22 mouse cellular contexts compared by ENCODE assay signal in genomic region chr2:154581421-154581820, GRCm38 (mm10). TPM values are rescaled to one million over a fixed set of nuclear protein-coding genes. Genes with fewer than 3 reads are reported as not detected.
A peak's percentile ranks its signal among the peaks of the same experiment; 100 is the strongest.
DNase-seq lines count a peak whose midpoint lies in the region; TF ChIP-seq lines count a peak whose summit lies in the region.
"Had no signal": no experiment of that assay in that cellular context is flagged by ENCODE, and none has a peak within 500 bp of the region (broad histone marks: within the 10 kb centered on the region; RNA-seq: fewer than 3 reads in every experiment).

No protein-coding gene starts in this region.

- no peak overlapping the region for H3K9ac ChIP-seq in heart, adult 2 months (ENCODE audit: low read depth, low read length)
- H3K9ac ChIP-seq in liver, adult 2 months (ENCODE audit: low read depth, low read length) = no peak overlapping the region
- no peak overlapping the region for H3K9ac ChIP-seq in CH12.LX (ENCODE audit: insufficient read depth, low read depth)
- no peak overlapping the region for H3K9ac ChIP-seq in MEL (ENCODE audit: control insufficient read depth, low read depth, low read length, poor library complexity, severe bottlenecking)
- H3K9ac ChIP-seq: hindbrain, embryonic 15.5 days; lung, embryonic 15.5 days; midbrain, embryonic 15.5 days had no signal

- H3K4me3 ChIP-seq in heart, adult 2 months = no peak overlapping the region
- no peak overlapping the region for H3K4me3 ChIP-seq in liver, adult 2 months (ENCODE audit: insufficient read depth, low read depth, low read length)
- H3K4me3 ChIP-seq in CH12.LX (replicated peaks in 1 of 3; ENCODE audit: low read depth in 2 of 3, low read length in 2 of 3, poor library complexity in 1 of 3) (no peak overlapping the region), MEL (ENCODE audit: control insufficient read depth in 1 of 2, insufficient read depth in 1 of 2, low read depth in 2 of 2, low read length in 2 of 2) (no peak overlapping the region)
- H3K4me3 ChIP-seq: forebrain, embryonic 10.5 days; heart, embryonic 10.5 days; hindbrain, embryonic 15.5 days; lung, embryonic 15.5 days; midbrain, embryonic 15.5 days had no signal

- H3K27ac ChIP-seq in heart, adult 2 months = no peak overlapping the region
- no peak overlapping the region for H3K27ac ChIP-seq in liver, adult 2 months (replicated peaks; ENCODE audit: insufficient read depth, low read depth, low read length)
- H3K27ac ChIP-seq in CH12.LX (ENCODE audit: insufficient read depth, low read depth) = no peak overlapping the region
- no peak overlapping the region for H3K27ac ChIP-seq in MEL (ENCODE audit: control insufficient read depth, low read depth, low read length)
- H3K27ac ChIP-seq: heart, embryonic 10.5 days; lung, embryonic 15.5 days; midbrain, embryonic 15.5 days had no signal

- no peak overlapping the region for H3K4me2 ChIP-seq in CH12.LX (ENCODE audit: insufficient read depth, low read depth, poor library complexity, severe bottlenecking)
- H3K4me2 ChIP-seq: hindbrain, embryonic 15.5 days; lung, embryonic 15.5 days; midbrain, embryonic 15.5 days had no signal

- no peaks in the 10 kb centered on the region for H3K79me2 ChIP-seq in heart, adult 2 months (replicated peaks; ENCODE audit: control insufficient read depth, insufficient read depth, low read length)
- no peaks in the 10 kb centered on the region for H3K79me2 ChIP-seq in liver, adult 2 months (ENCODE audit: control insufficient read depth, insufficient read depth, low read length)
- no peaks in the 10 kb centered on the region for H3K79me2 ChIP-seq in CH12.LX (replicated peaks; ENCODE audit: control insufficient read depth, extremely low read depth, insufficient read depth, poor library complexity, severe bottlenecking)
- H3K79me2 ChIP-seq in MEL (ENCODE audit: control insufficient read depth, insufficient read depth, low read length, poor library complexity) = no peaks in the 10 kb centered on the region

- TF ChIP-seq CTCF in heart, adult 2 months (IDR thresholded peaks at IDR 0.05) = peak; percentile 23
- TF ChIP-seq CTCF in liver, adult 2 months (IDR thresholded peaks at IDR 0.05; ENCODE audit: low read depth, low read length) = peak; percentile 24; the same call in 1 of the 2 replicates
- TF ChIP-seq CTCF in CH12.LX (conservative IDR thresholded peaks at IDR 0.05 in 1 of 2, IDR thresholded peaks at IDR 0.05 in 1 of 2; ENCODE audit: low read depth in 2 of 2, low read length in 2 of 2) (peak; percentile 7 to 19; a peak in 1 of 4 replicates), MEL (IDR thresholded peaks at IDR 0.05 in 2 of 3, conservative IDR thresholded peaks at IDR 0.05 in 1 of 3; ENCODE audit: control insufficient read depth in 1 of 3, insufficient read depth in 1 of 3, low read depth in 2 of 3, low read length in 3 of 3, poor library complexity in 1 of 3, severe bottlenecking in 1 of 3) (peak; percentile 37 to 40 (median 38))

- H3K9me3 ChIP-seq in CH12.LX (replicated peaks; ENCODE audit: low read length) (no peaks in the 10 kb centered on the region), MEL (replicated peaks; ENCODE audit: insufficient read depth, low read length) (no peaks in the 10 kb centered on the region)
- H3K9me3 ChIP-seq: forebrain, embryonic 10.5 days; heart, embryonic 10.5 days; hindbrain, embryonic 15.5 days; lung, embryonic 15.5 days; midbrain, embryonic 15.5 days had no signal

- TF ChIP-seq EP300 in heart, adult 2 months (IDR thresholded peaks at IDR 0.05; ENCODE audit: insufficient read depth, low read depth, low read length) = no peak
- TF ChIP-seq EP300 in CH12.LX (IDR thresholded peaks at IDR 0.05; ENCODE audit: low read length) = no peak
- no peak for TF ChIP-seq EP300 in MEL (IDR thresholded peaks at IDR 0.05; ENCODE audit: low read depth in 1 of 2, low read length in 2 of 2)

- dilution Hi-C loops in CH12.LX (cut with MboI; ENCODE audit: extremely low pct_ligation_motif_present, extremely low pct_unique_long_range_greater_than_20kb, low sequenced_read_pairs) = no loop called here

- TF ChIP-seq POLR2A in heart, adult 2 months (IDR thresholded peaks at IDR 0.05; ENCODE audit: insufficient read depth, low read depth, low read length) = no peak
- TF ChIP-seq POLR2A in liver, adult 2 months (IDR thresholded peaks at IDR 0.05; ENCODE audit: extremely low read depth, insufficient read depth, low read length) = no peak
- no peak for TF ChIP-seq POLR2A in CH12.LX (IDR thresholded peaks at IDR 0.05; ENCODE audit: low read depth, low read length)
- no peak for TF ChIP-seq POLR2A in MEL (IDR thresholded peaks at IDR 0.05; ENCODE audit: control insufficient read depth in 1 of 2, insufficient read depth in 1 of 2, low read depth in 1 of 2, low read length in 2 of 2, poor library complexity in 1 of 2)

- no peaks in the 10 kb centered on the region for H3K27me3 ChIP-seq in heart, adult 2 months (ENCODE audit: control insufficient read depth, insufficient read depth, low read length)
- no peaks in the 10 kb centered on the region for H3K27me3 ChIP-seq in liver, adult 2 months (ENCODE audit: control insufficient read depth, insufficient read depth, low read length)
- H3K27me3 ChIP-seq in CH12.LX (replicated peaks) = no peaks in the 10 kb centered on the region
- H3K27me3 ChIP-seq in MEL (ENCODE audit: control insufficient read depth in 1 of 2, insufficient read depth in 2 of 2, low read length in 2 of 2) = no peaks in the 10 kb centered on the region
- H3K27me3 ChIP-seq: hindbrain, embryonic 15.5 days; lung, embryonic 15.5 days; midbrain, embryonic 15.5 days had no signal

- in situ Hi-C loops in CH12.LX (cut with MboI; ENCODE audit: low pct_ligation_motif_present, low pct_unique_long_range_greater_than_20kb, low sequenced_read_pairs) = no loop called here

- 98% methylated on average over 1 of the region's 1 CpGs for WGBS in heart, adult 2 months
- WGBS in liver, adult 2 months = 97% methylated on average over 1 of the region's 1 CpGs

- intact Hi-C loops in heart, adult 2 months (cut with DNase I) = no loop called here
- intact Hi-C loops in heart, postnatal 14 days (cut with DNase I) = no loop called here

- DNase-seq in heart, adult 2 months = no peak
- no peak for DNase-seq in heart, postnatal 14 days
- DNase-seq in liver, adult 2 months (ENCODE audit: extremely low read depth, low read depth, low spot score) = no peak
- DNase-seq in liver = no peak
- DNase-seq in CH12.LX (ENCODE audit: extremely low read depth) = no peak
- DNase-seq in MEL (ENCODE audit: low read depth, low spot score) = peak; percentile 52
- DNase-seq in yolk sac, embryonic 10.5 days (ENCODE audit: low spot score) = no peak
- DNase-seq in left cerebral cortex, adult 18-20 months (ENCODE audit: low spot score in 2 of 2) = no peak
- DNase-seq: adrenal gland, postnatal 14 days; B cell, adult 2 months; cerebellum, adult 9-11 months; gastrocnemius, postnatal 25 days; heart, postnatal 10 days; kidney, adult 9 months had no signal

- H3K36me3 ChIP-seq in heart, adult 2 months (ENCODE audit: control insufficient read depth, insufficient read depth, low read length) = no peaks in the 10 kb centered on the region
- no peaks in the 10 kb centered on the region for H3K36me3 ChIP-seq in liver, adult 2 months (ENCODE audit: control insufficient read depth, insufficient read depth, low read length)
- H3K36me3 ChIP-seq in CH12.LX (replicated peaks in 1 of 2; ENCODE audit: control insufficient read depth in 1 of 2, insufficient read depth in 1 of 2, low read length in 1 of 2) (no peaks in the 10 kb centered on the region), MEL (ENCODE audit: control insufficient read depth in 1 of 2, insufficient read depth in 2 of 2, low read length in 2 of 2) (peaks cover 0 to 14% of the 10 kb centered on the region in 2 experiments; a peak in 2 of 4 replicates)
- H3K36me3 ChIP-seq: forebrain, embryonic 10.5 days; heart, embryonic 10.5 days; hindbrain, embryonic 15.5 days; midbrain, embryonic 15.5 days had no signal

- peaks cover 2% of the 10 kb centered on the region for H3K4me1 ChIP-seq in heart, adult 2 months (ENCODE audit: control insufficient read depth, insufficient read depth, low read length)
- H3K4me1 ChIP-seq in liver, adult 2 months (ENCODE audit: control insufficient read depth, insufficient read depth, low read length) = no peaks in the 10 kb centered on the region
- H3K4me1 ChIP-seq in CH12.LX (ENCODE audit: control insufficient read depth in 1 of 2, insufficient read depth in 2 of 2) = peaks cover 0 to 11% of the 10 kb centered on the region in 2 experiments; a peak in 2 of 4 replicates
- H3K4me1 ChIP-seq in MEL (ENCODE audit: control insufficient read depth in 1 of 2, insufficient read depth in 2 of 2, low read length in 2 of 2) = peaks cover 12 to 16% of the 10 kb centered on the region in 2 experiments

- no peak; the same call in 1 of the 2 replicates for TF ChIP-seq RAD21 in CH12.LX (IDR thresholded peaks at IDR 0.05; ENCODE audit: low read depth, low read length)
- TF ChIP-seq RAD21 in MEL (IDR thresholded peaks at IDR 0.05; ENCODE audit: low read depth, low read length) = peak; percentile 21

RNA-seq across cellular contexts. Expression of gene E2f1, which starts 11.7 kb away (rescaled TPM):
- under 1 TPM; 0.39 to 0.70 TPM for total RNA-seq in heart, adult 2 months (2021)
- 1.1 and 1.2 TPM in 2 replicates for polyA plus RNA-seq in heart, adult 2 months (2012; rRNA removed)
- total RNA-seq in heart, postnatal 14 days (2021) = 1 to 10 TPM; 2.2 to 4.3 TPM
- 1.1 and 2.3 TPM in 2 replicates for total RNA-seq in liver, adult 2 months (2014; rRNA removed)
- polyA plus RNA-seq in liver, adult 2 months (2012; rRNA removed) = 2.4 and 3.8 TPM in 2 replicates
- 5.3 and 6.5 TPM in 2 replicates for total RNA-seq in CH12.LX (2012; rRNA removed)
- total RNA-seq in CH12.LX (2014; rRNA removed) = 4.5 and 5.1 TPM in 2 replicates
- 19.4 and 19.6 TPM in 2 replicates for polyA plus RNA-seq in CH12.LX (2012; ENCODE audit: insufficient read length, low read depth)
- 14.8 and 17.4 TPM in 2 replicates for total RNA-seq in MEL (2012; rRNA removed)
- polyA plus RNA-seq in MEL (2012; ENCODE audit: insufficient read depth in 1 of 2, insufficient read length in 2 of 2, low read depth in 1 of 2, low replicate concordance in 2 of 2, missing spikeins in 1 of 2) = 10 to 100 TPM in 1 of 2 experiments, not detected in 1; 41.6 TPM
- total RNA-seq in left cerebral cortex, adult 18-20 months (2021) = 10 to 100 TPM; 10.2 to 10.5 TPM

RNA-seq across cellular contexts. Expression of gene Pxmp4, which starts 22.1 kb away (rescaled TPM):
- total RNA-seq in heart, adult 2 months (2021) = 10 to 100 TPM; 20.9 to 21.5 TPM
- polyA plus RNA-seq in heart, adult 2 months (2012; rRNA removed) = 47.2 and 49.9 TPM in 2 replicates
- total RNA-seq in heart, postnatal 14 days (2021) = 10 to 100 TPM; 23.8 to 28.5 TPM
- total RNA-seq in liver, adult 2 months (2014; rRNA removed) = 39.9 and 51.1 TPM in 2 replicates
- 127 and 134 TPM in 2 replicates for polyA plus RNA-seq in liver, adult 2 months (2012; rRNA removed)
- total RNA-seq in CH12.LX (2012; rRNA removed) = 7.2 and 7.6 TPM in 2 replicates
- total RNA-seq in CH12.LX (2014; rRNA removed) = 8.7 and 9.4 TPM in 2 replicates
- 5.5 and 6.0 TPM in 2 replicates for polyA plus RNA-seq in CH12.LX (2012; ENCODE audit: insufficient read length, low read depth)
- 5.9 and 6.8 TPM in 2 replicates for total RNA-seq in MEL (2012; rRNA removed)
- polyA plus RNA-seq in MEL (2012; ENCODE audit: insufficient read depth in 1 of 2, insufficient read length in 2 of 2, low read depth in 1 of 2, low replicate concordance in 2 of 2, missing spikeins in 1 of 2) = 10 to 100 TPM in 1 of 2 experiments, not detected in 1; 12.2 TPM
- total RNA-seq in left cerebral cortex, adult 18-20 months (2021) = 10 to 100 TPM in 1 of 2 experiments, 1 to 10 TPM in 1; 9.5 to 12.3 TPM

RNA-seq across cellular contexts. Expression of gene Necab3, which starts 22.7 kb away (rescaled TPM):
- under 1 TPM; 0.20 to 0.23 TPM for total RNA-seq in heart, adult 2 months (2021)
- 0.90 and 1.7 TPM in 2 replicates for polyA plus RNA-seq in heart, adult 2 months (2012; rRNA removed)
- total RNA-seq in heart, postnatal 14 days (2021) = 1 to 10 TPM in 1 of 2 experiments, under 1 TPM in 1; 0.90 to 1.2 TPM
- 0.09 and 0.13 TPM in 2 replicates for total RNA-seq in liver, adult 2 months (2014; rRNA removed)
- polyA plus RNA-seq in liver, adult 2 months (2012; rRNA removed) = 0.09 TPM in 1 of 2 replicates, not detected in the other
- total RNA-seq in CH12.LX (2012; rRNA removed) = 0.80 and 2.8 TPM in 2 replicates
- 0.87 and 1.7 TPM in 2 replicates for total RNA-seq in CH12.LX (2014; rRNA removed)
- 1.6 and 2.0 TPM in 2 replicates for polyA plus RNA-seq in CH12.LX (2012; ENCODE audit: insufficient read length, low read depth)
- 3.8 and 4.0 TPM in 2 replicates for total RNA-seq in MEL (2012; rRNA removed)
- polyA plus RNA-seq in MEL (2012; ENCODE audit: insufficient read depth in 1 of 2, insufficient read length in 2 of 2, low read depth in 1 of 2, low replicate concordance in 2 of 2, missing spikeins in 1 of 2) = 10 to 100 TPM in 1 of 2 experiments, not detected in 1; 12.1 TPM
- total RNA-seq in left cerebral cortex, adult 18-20 months (2021) = 10 to 100 TPM; 69.4 to 81.9 TPM

RNA-seq across cellular contexts. Expression of gene Actl10, which starts 29.8 kb away (rescaled TPM):
- total RNA-seq in heart, adult 2 months (2021) = not detected
- not detected in 2 replicates for polyA plus RNA-seq in heart, adult 2 months (2012; rRNA removed)
- not detected for total RNA-seq in heart, postnatal 14 days (2021)
- total RNA-seq in liver, adult 2 months (2014; rRNA removed) = 0.09 and 0.13 TPM in 2 replicates
- polyA plus RNA-seq in liver, adult 2 months (2012; rRNA removed) = not detected in 2 replicates
- 0.17 and 0.25 TPM in 2 replicates for total RNA-seq in CH12.LX (2012; rRNA removed)
- not detected in 2 replicates for total RNA-seq in CH12.LX (2014; rRNA removed)
- polyA plus RNA-seq in CH12.LX (2012; ENCODE audit: insufficient read length, low read depth) = 0.20 and 0.44 TPM in 2 replicates
- total RNA-seq in MEL (2012; rRNA removed) = 0.13 and 0.35 TPM in 2 replicates
- under 1 TPM in 1 of 2 experiments, not detected in 1; 0.79 TPM for polyA plus RNA-seq in MEL (2012; ENCODE audit: insufficient read depth in 1 of 2, insufficient read length in 2 of 2, low read depth in 1 of 2, low replicate concordance in 2 of 2, missing spikeins in 1 of 2)
- total RNA-seq in left cerebral cortex, adult 18-20 months (2021) = not detected
- total RNA-seq: adrenal gland, postnatal 14 days; gastrocnemius, postnatal 25 days had no signal
- polyA plus RNA-seq: embryonic facial prominence, embryonic 14.5 days; frontal cortex, adult 2 months; stomach, embryonic 14.5 days had no signal

RNA-seq across cellular contexts. Expression of gene Zfp341, which starts 31.7 kb away (rescaled TPM):
- total RNA-seq in heart, adult 2 months (2021) = 1 to 10 TPM; 2.7 to 3.1 TPM
- polyA plus RNA-seq in heart, adult 2 months (2012; rRNA removed) = 4.0 and 4.9 TPM in 2 replicates
- total RNA-seq in heart, postnatal 14 days (2021) = 1 to 10 TPM; 2.3 to 2.6 TPM
- 0.18 and 1.0 TPM in 2 replicates for total RNA-seq in liver, adult 2 months (2014; rRNA removed)
- polyA plus RNA-seq in liver, adult 2 months (2012; rRNA removed) = 3.2 TPM in 2 replicates
- 1.6 and 1.7 TPM in 2 replicates for total RNA-seq in CH12.LX (2012; rRNA removed)
- total RNA-seq in CH12.LX (2014; rRNA removed) = 0.58 and 0.77 TPM in 2 replicates
- 4.1 and 4.4 TPM in 2 replicates for polyA plus RNA-seq in CH12.LX (2012; ENCODE audit: insufficient read length, low read depth)
- 2.0 TPM in 2 replicates for total RNA-seq in MEL (2012; rRNA removed)
- polyA plus RNA-seq in MEL (2012; ENCODE audit: insufficient read depth in 1 of 2, insufficient read length in 2 of 2, low read depth in 1 of 2, low replicate concordance in 2 of 2, missing spikeins in 1 of 2) = 1 to 10 TPM in 1 of 2 experiments, not detected in 1; 6.3 TPM
- 10 to 100 TPM; 11.0 to 11.4 TPM for total RNA-seq in left cerebral cortex, adult 18-20 months (2021)

Comparison
In these comparisons a context has a peak if more than half of its experiments do, and no peak if none do; other contexts are left out.
1. RNA of gene Necab3, which starts 22.7 kb away (total RNA-seq): 69.4 to 81.9 TPM in left cerebral cortex, adult 18-20 months; 3.8 to 4.0 TPM in MEL, 0.80 to 2.8 TPM in CH12.LX, 0.90 to 1.2 TPM in heart, postnatal 14 days, 0.20 to 0.23 TPM in heart, adult 2 months and 0.09 to 0.13 TPM in liver, adult 2 months; every median in the first group is over 10 times any median in the second.
2. Peak in every context shown above with its lines, with median percentiles within 50 percentile points of each other: CTCF ChIP-seq.